Mouse (Mus musculus) macrophage (primary cell): ENCODE measurements around the gene Kalrn. TPM values are rescaled to one million over a fixed set of nuclear protein-coding genes. Genes with fewer than 3 reads are reported as not detected.

Experiments
- H3K27ac ChIP-seq: fragments of 350-480 bp; formaldehyde crosslinking; 2 replicates; pipeline ENCODE4 v1.9.0; 2021
- H3K36me3 ChIP-seq: fragments of 350-480 bp; formaldehyde crosslinking; 2 replicates; pipeline ENCODE4 v1.9.0; 2021; ENCODE audit errors: inconsistent target
- H3K4me3 ChIP-seq: fragments of 350-480 bp; formaldehyde crosslinking; 2 replicates; pipeline ENCODE4 v1.9.0; 2021; ENCODE audit errors: inconsistent target
- H3K79me2 ChIP-seq: fragments of 350-480 bp; formaldehyde crosslinking; 2 replicates; pipeline ENCODE4 v1.9.0; 2021; ENCODE audit errors: inconsistent target
- WGBS: methylation state at CpG from one replicate; pipeline ENCODE4 v1.1.7; 2026; ENCODE audit warnings: inconsistent platforms; ENCODE audit not compliant: missing documents; 5-methylcytosine and 5-hydroxymethylcytosine counted together
- polyA plus RNA-seq: library from polyadenylated mRNA; stranded (reverse); fragments of 250-400 nt; gene quantifications from 3 replicates; pipeline ENCODE4 v1.2.4, GENCODE M21; 2018; ENCODE audit warnings: inconsistent platforms

Gene Kalrn
- polyA plus RNA-seq, 1 experiment from 2014 or later = 0.32 TPM

GRCm38 (mm10) chr16:34228661-34229060, 344.7 kb downstream of the Kalrn start:
- Histone ChIP-seq H3K36me3 (no peaks in the 10 kb centered on the region), H3K27ac (no peak overlapping the region), H3K4me3 (no peak overlapping the region), H3K79me2 (no peaks in the 10 kb centered on the region)
- 80% methylated on average over 5 of the region's 5 CpGs for WGBS

- H3K4me3 ChIP-seq = no peak overlapping the region
- no peaks in the 10 kb centered on the region for H3K79me2 ChIP-seq
- no peak overlapping the region for H3K27ac ChIP-seq
- no peaks in the 10 kb centered on the region for H3K36me3 ChIP-seq
- 93% methylated on average over 3 of the region's 3 CpGs for WGBS
Observed at GRCm38 (mm10) chr16:34212160-34212559, 361.2 kb downstream of the Kalrn start.

GRCm38 (mm10) chr16:34211243-34211642, 362.1 kb downstream of the Kalrn start:
- Histone ChIP-seq H3K27ac (no peak overlapping the region), H3K36me3 (no peaks in the 10 kb centered on the region), H3K79me2 (no peaks in the 10 kb centered on the region), H3K4me3 (no peak overlapping the region)
- 91% methylated on average over 12 of the region's 12 CpGs for WGBS

GRCm38 (mm10) chr16:34208748-34209147, 364.6 kb downstream of the Kalrn start:
- Histone ChIP-seq H3K4me3 (no peak overlapping the region), H3K27ac (peak overlapping the region; percentile 61), H3K36me3 (no peaks in the 10 kb centered on the region), H3K79me2 (no peaks in the 10 kb centered on the region)
- WGBS = 39% methylated on average over 5 of the region's 5 CpGs

GRCm38 (mm10) chr16:34207972-34208371, 365.4 kb downstream of the Kalrn start:
- Histone ChIP-seq H3K4me3 (no peak overlapping the region), H3K79me2 (no peaks in the 10 kb centered on the region), H3K36me3 (no peaks in the 10 kb centered on the region), H3K27ac (peak overlapping the region; percentile 61; the same call in 1 of the 2 replicates)
- WGBS = 95% methylated on average over 5 of the region's 5 CpGs

- Histone ChIP-seq H3K36me3 (no peaks in the 10 kb centered on the region), H3K79me2 (no peaks in the 10 kb centered on the region), H3K27ac (no peak overlapping the region), H3K4me3 (no peak overlapping the region)
- WGBS = 93% methylated on average over 13 of the region's 13 CpGs
Observed at GRCm38 (mm10) chr16:34204527-34205139, 368.7 kb downstream of the Kalrn start.

GRCm38 (mm10) chr16:34199543-34199942, 373.8 kb downstream of the Kalrn start:
- Histone ChIP-seq H3K36me3 (no peaks in the 10 kb centered on the region), H3K27ac (no peak overlapping the region), H3K79me2 (no peaks in the 10 kb centered on the region), H3K4me3 (no peak overlapping the region)
- 92% methylated on average over 6 of the region's 6 CpGs for WGBS

GRCm38 (mm10) chr16:34192959-34193842, 380.1 kb downstream of the Kalrn start:
- no peak overlapping the region for H3K4me3 ChIP-seq
- no peak overlapping the region for H3K27ac ChIP-seq
- H3K36me3 ChIP-seq = no peaks in the 10 kb centered on the region
- no peaks in the 10 kb centered on the region for H3K79me2 ChIP-seq
- 40% methylated on average over 10 of the region's 10 CpGs for WGBS

- H3K4me3 ChIP-seq = no peak overlapping the region
- no peaks in the 10 kb centered on the region for H3K79me2 ChIP-seq
- no peaks in the 10 kb centered on the region for H3K36me3 ChIP-seq
- H3K27ac ChIP-seq = no peak overlapping the region
- 62% methylated on average over 3 of the region's 3 CpGs for WGBS
Observed at GRCm38 (mm10) chr16:34184721-34185120, 388.6 kb downstream of the Kalrn start.

GRCm38 (mm10) chr16:34183186-34183585, 390.1 kb downstream of the Kalrn start:
- Histone ChIP-seq H3K36me3 (no peaks in the 10 kb centered on the region), H3K79me2 (no peaks in the 10 kb centered on the region), H3K4me3 (no peak overlapping the region), H3K27ac (no peak overlapping the region)
- 90% methylated on average over 4 of the region's 4 CpGs for WGBS

- Histone ChIP-seq H3K79me2 (no peaks in the 10 kb centered on the region), H3K36me3 (no peaks in the 10 kb centered on the region), H3K27ac (no peak overlapping the region), H3K4me3 (no peak overlapping the region)
- WGBS = 54% methylated on average over 4 of the region's 4 CpGs
Observed at GRCm38 (mm10) chr16:34175625-34176024, 397.7 kb downstream of the Kalrn start.

GRCm38 (mm10) chr16:34172572-34173181, 400.7 kb downstream of the Kalrn start:
- H3K36me3 ChIP-seq = no peaks in the 10 kb centered on the region
- no peaks in the 10 kb centered on the region for H3K79me2 ChIP-seq
- 92% methylated on average over 11 of the region's 11 CpGs for WGBS
- H3K4me3 ChIP-seq = no peak overlapping the region
- H3K27ac ChIP-seq = no peak overlapping the region

- no peaks in the 10 kb centered on the region for H3K79me2 ChIP-seq
- no peaks in the 10 kb centered on the region for H3K36me3 ChIP-seq
- no peak overlapping the region for H3K27ac ChIP-seq
- no peak overlapping the region for H3K4me3 ChIP-seq
- 83% methylated on average over 5 of the region's 5 CpGs for WGBS
Observed at GRCm38 (mm10) chr16:34167042-34167441, 406.3 kb downstream of the Kalrn start.

- Histone ChIP-seq H3K27ac (no peak overlapping the region), H3K79me2 (no peaks in the 10 kb centered on the region), H3K36me3 (no peaks in the 10 kb centered on the region), H3K4me3 (no peak overlapping the region)
- WGBS = 89% methylated on average over 9 of the region's 9 CpGs
Observed at GRCm38 (mm10) chr16:34163086-34163485, 410.2 kb downstream of the Kalrn start.

- Histone ChIP-seq H3K27ac (no peak overlapping the region), H3K4me3 (no peak overlapping the region), H3K36me3 (no peaks in the 10 kb centered on the region), H3K79me2 (no peaks in the 10 kb centered on the region)
- WGBS = 83% methylated on average over 3 of the region's 3 CpGs
Observed at GRCm38 (mm10) chr16:34159576-34159975, 413.8 kb downstream of the Kalrn start.
